Mouse (Mus musculus): ENCODE measurements around the gene Samhd1.

Gene Samhd1

DNA sequence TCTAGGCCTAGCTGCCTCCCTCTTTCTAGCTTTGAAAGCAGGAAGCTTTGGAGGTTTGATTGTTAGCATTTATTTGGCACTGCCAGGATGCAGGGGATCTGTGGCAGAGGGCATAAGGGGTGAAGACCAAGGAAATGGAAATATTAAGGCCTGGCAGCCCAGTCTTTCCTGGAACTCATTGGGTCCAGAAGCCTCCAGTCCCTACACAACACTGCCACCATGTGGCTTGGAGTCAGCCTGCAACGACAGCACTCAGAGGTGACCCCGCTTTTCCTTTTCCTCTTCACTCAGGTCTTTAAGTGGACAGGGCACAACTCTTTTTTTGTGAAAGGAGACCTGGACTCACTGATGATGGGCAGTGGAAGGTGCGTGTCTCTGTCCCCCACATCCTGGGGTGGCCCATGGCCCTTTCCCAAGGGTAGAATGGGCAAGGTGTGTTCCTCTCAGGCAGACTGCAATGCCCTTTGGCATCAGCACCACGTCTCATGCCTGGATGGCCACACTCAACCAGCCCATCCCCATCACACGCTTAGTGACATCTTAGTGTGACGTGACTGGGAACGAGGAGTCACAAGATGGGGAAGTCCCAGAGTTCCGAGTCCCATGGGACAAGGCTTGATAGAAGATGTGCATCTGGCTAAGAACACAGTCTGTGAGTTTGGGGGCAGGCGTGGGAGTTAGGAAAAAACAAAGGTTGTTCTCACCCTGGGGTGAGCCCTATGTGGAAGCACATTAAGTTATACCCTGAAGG is 39.9 kb downstream of the Samhd1 start:
- DNase-seq = peak; percentile 82

GRCm38 (mm10) chr2:157092024-157092423 is 43.0 kb downstream of the Samhd1 start:
- DNase-seq = no peak

- DNase-seq = no peak
Observed at GRCm38 (mm10) chr2:157087536-157088317, 47.3 kb downstream of the Samhd1 start.

- no peak for DNase-seq
Observed at GRCm38 (mm10) chr2:157086796-157087195, 48.3 kb downstream of the Samhd1 start, which contains the start of gene Tldc2. Gene Tldc2, plus strand, starts transcription at chr2:157087055.

- no peak for DNase-seq
Observed at GRCm38 (mm10) chr2:157084831-157085585, 50.1 kb downstream of the Samhd1 start.

DNA sequence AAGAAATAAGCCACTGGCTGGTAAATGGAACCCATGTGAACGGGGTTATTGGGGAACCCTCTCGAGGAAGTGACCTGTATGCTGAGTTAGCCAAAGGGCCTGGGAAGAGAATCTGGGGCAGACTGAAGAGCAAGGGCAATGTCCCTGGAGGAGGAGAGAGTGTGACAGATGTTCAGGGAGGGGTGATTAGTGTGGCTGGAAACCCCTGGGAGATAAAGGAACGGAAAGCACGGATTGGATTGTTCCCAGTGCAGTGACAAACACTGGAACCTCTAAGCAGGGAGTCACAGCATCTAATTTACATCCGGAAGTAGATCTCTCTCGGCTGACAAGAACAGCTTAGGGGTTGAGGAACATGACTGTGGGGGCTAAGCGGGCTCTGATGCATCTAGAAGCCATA is 53.1 kb downstream of the Samhd1 start:
- DNase-seq = peak; percentile 71

DNA sequence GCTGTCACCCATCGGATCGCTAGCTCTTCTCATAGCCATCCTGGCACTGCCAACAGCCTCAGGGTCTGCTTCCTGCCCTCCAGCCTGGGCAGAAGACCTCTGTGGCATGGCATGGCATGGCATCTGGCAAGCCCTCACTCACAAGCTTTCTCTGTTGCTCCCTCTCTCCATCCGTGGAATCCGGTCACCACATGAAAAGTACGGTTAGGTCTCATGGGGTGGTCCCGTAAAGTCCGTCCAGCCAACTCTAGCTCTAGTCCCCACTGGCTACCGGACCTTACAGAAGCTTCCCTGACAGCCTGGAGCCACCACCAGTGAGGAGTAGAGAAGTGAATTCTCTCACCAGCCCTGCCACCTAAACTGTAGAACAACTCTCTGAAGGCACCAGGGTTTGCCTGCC is 53.7 kb downstream of the Samhd1 start:
- DNase-seq = no peak

- no peak for DNase-seq
Observed at GRCm38 (mm10) chr2:157079701-157080180, 55.3 kb downstream of the Samhd1 start.

DNA sequence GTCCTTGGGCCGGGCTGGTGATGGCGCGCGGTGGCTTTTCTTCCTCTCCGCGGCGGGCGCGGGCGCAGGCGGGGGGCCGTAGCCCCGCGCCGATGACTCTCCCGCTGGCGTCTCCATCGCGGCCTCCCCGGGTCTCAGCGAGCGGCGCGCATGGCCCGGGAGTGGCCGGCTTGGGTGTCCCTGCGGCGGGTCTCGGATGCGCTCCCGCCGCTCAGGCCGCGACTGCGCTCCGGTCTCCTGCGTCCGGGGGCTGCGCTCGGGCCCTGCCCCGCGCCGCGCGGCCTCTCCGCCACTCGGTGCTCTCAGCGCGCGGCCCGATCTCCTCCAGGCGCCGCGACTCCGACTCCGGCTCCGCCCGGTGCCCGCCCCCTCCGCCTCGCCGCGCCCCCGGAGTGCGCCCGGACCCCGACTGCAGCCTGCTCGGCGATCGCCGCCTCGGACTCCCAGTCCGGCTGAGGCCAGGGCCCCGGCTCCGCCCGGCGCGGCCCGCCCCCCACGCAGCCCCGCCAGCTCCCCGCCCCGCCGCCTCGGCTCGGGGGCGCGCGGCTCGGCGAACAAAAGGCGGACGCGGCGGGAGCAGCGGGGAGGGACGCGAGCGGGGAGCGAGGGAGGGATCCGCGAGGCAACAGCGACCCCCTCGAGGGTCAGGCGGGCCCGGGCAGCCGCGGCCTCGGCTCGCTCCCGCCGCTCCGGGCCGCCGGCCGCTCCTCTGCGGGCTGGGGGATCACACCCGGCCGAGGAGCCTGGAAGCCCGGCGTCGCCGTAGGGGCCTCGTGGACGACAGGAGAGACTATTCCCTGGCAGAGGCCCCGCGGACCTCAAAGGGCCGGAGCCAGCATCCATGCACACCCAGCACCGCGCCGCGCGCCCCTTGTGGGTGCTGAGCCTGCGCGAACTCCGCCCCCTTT is 56.0 kb downstream of the Samhd1 start, which contains the start of gene Soga1:
Soga1 (minus strand) TSS at position 462 of the 908 bp plus-strand sequence.
- DNase-seq = peak; percentile 93

- DNase-seq = peak; percentile 42
Observed at GRCm38 (mm10) chr2:157078059-157078792, 56.8 kb downstream of the Samhd1 start.

GRCm38 (mm10) chr2:157077641-157078058 is 57.4 kb downstream of the Samhd1 start:
- peak; percentile 85 for DNase-seq

DNA sequence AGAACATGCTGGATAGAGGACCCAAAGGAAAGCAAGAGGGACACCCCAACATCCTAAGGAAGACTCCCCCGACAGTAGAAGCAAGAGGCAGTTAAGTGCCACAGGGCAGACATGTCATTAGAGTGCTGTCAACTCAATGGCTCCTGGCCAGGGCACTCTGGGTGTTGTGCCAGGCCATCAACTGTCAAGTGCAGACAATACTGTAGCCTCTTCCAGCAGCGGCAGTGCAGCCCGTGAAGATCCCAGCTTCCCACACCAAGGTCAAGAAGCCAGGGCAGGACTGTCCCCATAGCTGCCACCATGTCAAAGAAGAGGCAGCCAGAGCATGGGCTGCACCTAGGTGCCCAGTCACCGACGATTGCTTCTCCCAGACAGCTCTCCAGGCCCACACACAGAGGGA is 57.9 kb downstream of the Samhd1 start:
- DNase-seq = peak; percentile 48

- DNase-seq = no peak
Observed at GRCm38 (mm10) chr2:157076585-157076984, 58.5 kb downstream of the Samhd1 start.

- DNase-seq = no peak
Observed at GRCm38 (mm10) chr2:157075685-157076084, 59.4 kb downstream of the Samhd1 start.

DNA sequence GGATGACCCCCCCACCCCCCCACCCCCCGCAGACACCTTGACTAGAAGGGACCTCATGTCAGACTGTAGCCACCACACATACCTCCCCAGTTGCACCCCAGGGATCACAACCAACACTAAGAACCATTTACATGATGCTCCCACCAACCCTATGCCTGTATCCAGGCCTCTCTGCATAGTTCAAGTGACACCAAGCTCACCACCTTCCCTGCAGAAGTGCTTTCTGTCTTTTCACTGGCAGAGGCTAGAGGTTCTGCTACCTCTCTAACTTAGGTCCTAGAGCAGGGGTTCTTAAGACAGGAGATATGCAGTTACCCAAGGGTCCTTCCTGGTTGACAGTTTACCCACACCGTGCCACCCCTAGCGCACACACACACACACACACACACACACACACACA is 59.8 kb downstream of the Samhd1 start:
- no peak for DNase-seq

GRCm38 (mm10) chr2:157074772-157075171 is 60.3 kb downstream of the Samhd1 start:
- DNase-seq = no peak

DNA sequence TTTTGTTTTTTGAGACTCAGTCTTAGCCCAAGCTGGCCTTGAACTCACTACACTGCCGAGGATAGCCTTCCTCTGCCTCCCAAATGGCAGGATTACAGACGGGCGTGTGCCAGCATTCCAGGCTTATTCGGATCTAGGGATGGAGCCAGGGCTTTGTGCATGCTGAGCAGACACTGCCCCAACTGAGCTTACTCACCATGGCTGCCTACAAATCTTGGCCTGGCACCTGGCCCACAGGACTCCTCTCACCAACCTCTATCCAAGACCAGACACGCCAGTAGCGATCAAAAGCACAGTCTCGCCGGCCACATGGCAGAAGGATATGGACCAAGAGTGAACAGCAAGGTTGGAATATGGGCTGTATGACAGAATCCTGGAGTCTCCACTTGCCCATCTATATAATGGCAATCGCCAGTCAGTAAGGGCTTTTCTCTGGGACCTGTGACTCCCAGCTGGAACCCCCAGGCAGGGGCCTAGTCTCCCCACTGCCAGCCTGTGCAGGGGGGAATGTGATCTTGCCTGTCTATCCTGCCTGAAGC is 60.8 kb downstream of the Samhd1 start:
- no peak for DNase-seq

- DNase-seq = peak; percentile 32
Observed at GRCm38 (mm10) chr2:157073378-157074052, 61.5 kb downstream of the Samhd1 start.

DNA sequence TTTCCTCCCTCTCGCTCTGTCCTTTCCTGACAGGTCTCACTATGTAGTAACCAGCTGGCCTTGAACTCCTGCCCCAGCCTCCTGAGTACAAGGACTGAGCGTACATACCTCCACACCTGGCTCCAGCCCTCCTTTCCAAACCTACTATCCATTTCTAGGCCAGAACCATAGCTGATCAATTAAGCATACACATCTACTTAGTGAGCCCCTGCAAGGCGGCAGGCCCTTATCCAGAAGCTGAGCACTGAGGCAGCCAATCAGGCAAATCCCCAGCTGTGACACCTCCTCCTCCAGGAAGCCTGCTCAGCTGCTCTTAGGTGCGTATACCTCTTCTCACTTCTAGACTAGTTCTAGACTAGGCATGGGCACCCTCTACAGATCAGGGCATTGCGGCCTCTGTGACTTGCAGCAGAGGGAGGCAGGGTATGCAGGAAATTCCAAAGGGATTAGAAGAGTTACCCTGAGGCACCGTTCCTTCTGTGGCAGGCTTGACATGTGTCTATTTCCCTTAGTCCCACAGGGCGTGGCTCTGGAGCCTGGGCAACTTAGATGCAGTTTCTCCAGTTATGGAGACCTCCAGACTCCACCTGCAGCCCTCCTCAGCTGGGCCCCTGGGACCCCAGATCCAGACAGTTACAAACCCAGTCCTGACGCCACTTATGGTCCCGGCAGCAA is 62.6 kb downstream of the Samhd1 start:
- no peak for DNase-seq

DNA sequence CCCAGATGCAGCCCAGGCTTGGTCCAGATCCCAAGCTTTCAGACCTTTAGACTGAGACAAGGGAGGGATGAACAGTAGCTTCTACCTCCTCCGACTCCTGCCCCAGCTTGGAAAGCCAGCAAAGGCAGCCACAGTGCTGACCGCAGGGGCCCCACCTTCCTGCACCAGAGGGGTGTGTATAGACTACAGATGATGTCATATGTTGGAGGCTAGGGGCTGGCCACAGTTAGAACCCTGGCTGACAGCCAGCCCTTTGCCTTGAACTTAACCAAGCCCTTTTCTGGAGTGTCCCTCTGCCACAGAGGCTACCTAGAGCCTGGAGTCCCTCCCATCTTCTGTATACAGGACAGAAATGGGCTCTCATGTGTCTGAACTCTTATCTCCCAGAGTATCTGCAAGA is 63.5 kb downstream of the Samhd1 start:
- DNase-seq = peak; percentile 61
